Mouse (Mus musculus) spleen, adult 2 months (tissue): ENCODE results near the gene Slit1.

Experiments used
- CTCF ChIP-seq: fragments of 200-500 bp; IDR thresholded peaks from 2 replicates; pipeline ENCODE4 v1.5.1; 2011; ENCODE audit warnings: mild to moderate bottlenecking, inconsistent platforms; ENCODE audit not compliant: insufficient read depth, insufficient read length, insufficient replicate concordance; ENCODE audit errors: extremely low read depth
- POLR2A ChIP-seq: fragments of 200-500 bp; IDR thresholded peaks from 2 replicates; pipeline ENCODE4 v1.6.1; 2011; ENCODE audit warnings: low read depth, low read length, inconsistent platforms

DNA sequence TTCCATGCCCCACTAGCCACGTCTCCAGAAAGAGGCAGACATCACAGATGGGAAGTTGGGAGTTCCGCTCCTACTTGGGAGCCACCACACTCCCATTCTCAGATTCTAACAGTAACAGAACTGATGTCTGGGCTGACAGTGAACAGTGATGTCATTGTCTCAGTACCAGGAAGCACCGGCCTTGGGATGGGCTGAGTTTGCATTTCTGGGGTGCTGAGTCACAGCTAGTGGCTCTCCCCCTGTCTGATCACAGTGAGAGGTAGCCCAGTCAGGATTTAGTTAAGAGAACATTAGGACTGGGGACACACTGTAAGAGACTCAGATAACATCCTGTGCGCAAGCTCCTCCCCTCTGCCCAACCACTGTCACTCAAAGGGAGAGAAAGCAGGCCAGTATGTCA lies 69.1 kb downstream of the Slit1 start:
- TF ChIP-seq CTCF (no peak), POLR2A (no peak)
